Mouse (Mus musculus) right cerebral cortex, postnatal 25 days (tissue): ENCODE data around the gene Rpl18a.
A peak's percentile ranks its signal among the peaks of the same experiment; 100 is the strongest.

Source experiments
- DNase-seq: peaks from one replicate; pipeline ENCODE4 v3.0.0; 2022

The Rpl18a gene

GRCm38 (mm10) chr8:70897021-70897680, at the start of gene Rpl18a:
Rpl18a (minus strand) TSS chr8:70897412.
- peak; percentile 93 for DNase-seq

GRCm38 (mm10) chr8:70943187-70943586, 46.0 kb upstream of the Rpl18a start:
- DNase-seq, result no peak

- DNase-seq, result no peak
Observed at GRCm38 (mm10) chr8:70941478-70941877, 44.3 kb upstream of the Rpl18a start.

- DNase-seq, result no peak
Observed at GRCm38 (mm10) chr8:70937200-70937599, 40.0 kb upstream of the Rpl18a start.

- DNase-seq, result no peak
Observed at GRCm38 (mm10) chr8:70934786-70935185, 37.6 kb upstream of the Rpl18a start.

- no peak for DNase-seq
Observed at GRCm38 (mm10) chr8:70933036-70933435, 35.8 kb upstream of the Rpl18a start.

GRCm38 (mm10) chr8:70931731-70932130, 34.5 kb upstream of the Rpl18a start:
- no peak for DNase-seq

- DNase-seq, result no peak
Observed at GRCm38 (mm10) chr8:70928778-70929322, 31.6 kb upstream of the Rpl18a start.

- DNase-seq, result no peak
Observed at GRCm38 (mm10) chr8:70928096-70928495, 30.9 kb upstream of the Rpl18a start.

GRCm38 (mm10) chr8:70926396-70926795, 29.2 kb upstream of the Rpl18a start:
- no peak for DNase-seq

GRCm38 (mm10) chr8:70925754-70926153, 28.5 kb upstream of the Rpl18a start:
- DNase-seq, result no peak

GRCm38 (mm10) chr8:70924151-70924550, 26.9 kb upstream of the Rpl18a start:
- DNase-seq, result no peak

- DNase-seq, result no peak
Observed at GRCm38 (mm10) chr8:70920049-70920922, 23.1 kb upstream of the Rpl18a start.

GRCm38 (mm10) chr8:70914704-70915103, 17.5 kb upstream of the Rpl18a start:
- no peak for DNase-seq

- no peak for DNase-seq
Observed at GRCm38 (mm10) chr8:70913523-70913922, 16.3 kb upstream of the Rpl18a start.

GRCm38 (mm10) chr8:70912955-70913354, 15.7 kb upstream of the Rpl18a start:
- no peak for DNase-seq

- no peak for DNase-seq
Observed at GRCm38 (mm10) chr8:70911596-70911995, 14.4 kb upstream of the Rpl18a start.

- no peak for DNase-seq
Observed at GRCm38 (mm10) chr8:70907518-70907917, 10.3 kb upstream of the Rpl18a start.

GRCm38 (mm10) chr8:70905831-70906736, 8.9 kb upstream of the Rpl18a start, which contains the start of gene Map1s:
Map1s (plus strand) TSS chr8:70905932.
- DNase-seq, result peak; percentile 85

- DNase-seq, result no peak
Observed at GRCm38 (mm10) chr8:70905463-70905830, 8.2 kb upstream of the Rpl18a start.

GRCm38 (mm10) chr8:70904532-70904931, 7.3 kb upstream of the Rpl18a start:
- DNase-seq, result no peak

GRCm38 (mm10) chr8:70903582-70903981, 6.4 kb upstream of the Rpl18a start:
- DNase-seq, result no peak

GRCm38 (mm10) chr8:70903112-70903511, 5.9 kb upstream of the Rpl18a start:
- DNase-seq, result no peak
